Mouse (Mus musculus): ENCODE results near the gene Ptk6. TPM values are rescaled to one million over a fixed set of nuclear protein-coding genes. Genes with fewer than 3 reads are reported as not detected.
A peak's percentile ranks its signal among the peaks of the same experiment; 100 is the strongest.

Gene Ptk6
- total and polyA plus RNA-seq, 2 experiments from 2014 or later, result not detected

GRCm38 (mm10) chr2:181153131-181153530 lies 49.5 kb downstream of the Ptk6 start:
- Histone ChIP-seq H3K36me3 (ENCODE audit: insufficient read depth, low read length) (peaks cover 35% of the 10 kb centered on the region), H3K4me2 (ENCODE audit: low read depth, low read length, poor library complexity, severe bottlenecking) (no peak overlapping the region), H3K9me3 (ENCODE audit: low read length) (no peaks in the 10 kb centered on the region), H3K27ac (ENCODE audit: low read depth, low read length) (no peak overlapping the region), H3K27me3 (ENCODE audit: insufficient read depth, low read length) (no peaks in the 10 kb centered on the region), H3K4me1 (ENCODE audit: insufficient read depth, low read length) (peaks cover 25% of the 10 kb centered on the region), H3K4me3 (ENCODE audit: low read depth, low read length) (no peak overlapping the region), H3K9ac (replicated peaks; ENCODE audit: low read length, poor library complexity, severe bottlenecking) (no peak overlapping the region)
- 87% methylated on average over 1 of the region's 1 CpGs for WGBS
- ATAC-seq (ENCODE audit: low FRiP score) (no peak), DNase-seq (ENCODE audit: low spot score) (no peak)
- TF ChIP-seq CTCF (IDR thresholded peaks at IDR 0.05), result no peak

DNA sequence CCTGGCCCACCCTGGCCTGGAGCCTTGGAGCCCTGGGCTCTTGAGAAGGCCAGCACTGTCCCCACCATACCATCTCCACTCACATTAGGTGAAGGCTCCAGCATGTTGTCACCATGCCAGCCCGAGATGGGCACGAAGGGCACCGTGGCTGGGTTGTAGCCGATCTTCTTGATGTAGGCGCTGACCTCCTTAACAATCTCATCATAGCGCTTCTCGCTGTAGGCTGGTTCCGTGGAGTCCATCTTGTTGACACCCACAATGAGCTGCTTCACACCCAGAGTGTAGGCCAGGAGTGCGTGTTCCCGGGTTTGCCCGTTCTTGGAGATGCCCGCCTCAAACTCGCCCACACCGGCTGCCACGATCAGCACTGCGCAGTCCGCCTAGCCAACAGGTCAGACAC lies 49.9 kb downstream of the Ptk6 start:
- Histone ChIP-seq H3K27ac (ENCODE audit: low read depth, low read length) (no peak overlapping the region), H3K4me2 (ENCODE audit: low read depth, low read length, poor library complexity, severe bottlenecking) (no peak overlapping the region), H3K4me1 (ENCODE audit: insufficient read depth, low read length) (peaks cover 25% of the 10 kb centered on the region), H3K27me3 (ENCODE audit: insufficient read depth, low read length) (no peaks in the 10 kb centered on the region), H3K9ac (replicated peaks; ENCODE audit: low read length, poor library complexity, severe bottlenecking) (no peak overlapping the region), H3K9me3 (ENCODE audit: low read length) (no peaks in the 10 kb centered on the region), H3K4me3 (ENCODE audit: low read depth, low read length) (no peak overlapping the region), H3K36me3 (ENCODE audit: insufficient read depth, low read length) (peaks cover 35% of the 10 kb centered on the region)
- DNase-seq (ENCODE audit: low spot score), result no peak
- 95% methylated on average over 17 of the region's 17 CpGs for WGBS
- no peak for TF ChIP-seq CTCF (IDR thresholded peaks at IDR 0.05)
- no peak for ATAC-seq (ENCODE audit: low FRiP score)

DNA sequence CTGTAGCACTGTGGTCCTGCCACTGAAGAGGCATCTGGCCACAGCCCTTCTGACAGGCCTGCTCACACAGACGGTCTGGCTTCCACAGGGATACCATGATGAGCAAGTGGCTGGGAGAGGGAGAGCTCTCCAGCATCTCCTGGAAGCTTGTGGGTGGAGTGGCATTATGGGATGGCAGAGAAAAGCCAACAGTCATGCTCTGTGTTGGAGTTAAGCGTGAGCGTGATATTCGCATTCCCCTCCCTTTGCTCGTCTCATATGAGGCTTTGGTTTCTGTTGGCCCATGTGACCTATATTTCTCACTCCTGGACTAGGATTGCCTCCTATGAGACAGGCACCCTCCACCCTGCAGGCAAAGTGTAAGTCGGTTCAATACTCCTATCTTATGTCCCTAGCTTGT lies 52.3 kb downstream of the Ptk6 start:
- no peak overlapping the region for H3K27ac ChIP-seq (ENCODE audit: low read depth, low read length)

DNA sequence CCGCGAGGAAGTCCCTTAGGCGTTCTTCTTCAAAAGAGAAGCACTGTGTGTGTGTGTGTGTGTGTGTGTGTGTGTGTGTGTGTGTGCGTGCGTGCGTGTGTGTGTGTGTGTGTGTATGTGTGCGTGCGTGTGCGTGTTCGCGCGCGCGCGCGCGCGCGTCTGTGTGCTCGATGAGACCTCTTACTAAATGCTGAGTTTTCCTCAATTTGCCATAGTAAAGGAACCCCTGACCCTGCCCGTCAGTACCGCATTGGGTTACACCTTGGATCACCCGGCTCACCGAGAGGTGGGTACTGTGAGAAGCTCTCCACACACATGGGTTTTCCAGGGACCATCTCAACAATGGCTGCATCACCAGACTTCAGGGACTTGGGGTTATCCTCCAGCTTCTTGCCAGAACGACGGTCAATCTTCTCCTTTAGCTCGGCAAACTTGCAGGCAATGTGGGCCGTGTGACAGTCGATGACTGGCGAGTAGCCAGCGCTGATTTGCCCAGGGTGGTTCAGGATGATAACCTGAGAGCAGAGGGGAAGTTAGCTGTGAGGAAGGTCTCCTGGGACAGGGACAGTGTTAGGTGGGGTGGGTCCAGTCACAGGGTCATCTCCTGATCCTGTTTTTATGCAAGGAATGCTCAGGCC lies 54.2 kb downstream of the Ptk6 start:
- DNase-seq (ENCODE audit: low spot score) (no peak), ATAC-seq (ENCODE audit: low FRiP score) (no peak)
- no peak overlapping the region for H3K9ac ChIP-seq (replicated peaks; ENCODE audit: low read length, poor library complexity, severe bottlenecking)
- H3K27me3 ChIP-seq (ENCODE audit: insufficient read depth, low read length), result no peaks in the 10 kb centered on the region
- no peak for TF ChIP-seq CTCF (IDR thresholded peaks at IDR 0.05)
- H3K4me1 ChIP-seq (ENCODE audit: insufficient read depth, low read length), result peaks cover 3% of the 10 kb centered on the region; the same call in 1 of the 2 replicates
- no peak overlapping the region for H3K27ac ChIP-seq (ENCODE audit: low read depth, low read length)
- H3K4me2 ChIP-seq (ENCODE audit: low read depth, low read length, poor library complexity, severe bottlenecking), result peak overlapping the region; percentile 51
- no peak overlapping the region for H3K4me3 ChIP-seq (ENCODE audit: low read depth, low read length)
- WGBS, result 20% methylated on average over 31 of the region's 31 CpGs
- H3K36me3 ChIP-seq (ENCODE audit: insufficient read depth, low read length), result peaks cover 39% of the 10 kb centered on the region
- no peaks in the 10 kb centered on the region for H3K9me3 ChIP-seq (ENCODE audit: low read length)

More for the DNA sequence above, 52.3 kb downstream of the Ptk6 start:
- H3K4me3 ChIP-seq (ENCODE audit: low read depth, low read length), result no peak overlapping the region
- 73% methylated on average over 6 of the region's 6 CpGs for WGBS
- TF ChIP-seq CTCF (IDR thresholded peaks at IDR 0.05), result no peak
- H3K9me3 ChIP-seq (ENCODE audit: low read length), result no peaks in the 10 kb centered on the region
- peaks cover 39% of the 10 kb centered on the region for H3K36me3 ChIP-seq (ENCODE audit: insufficient read depth, low read length)
- ATAC-seq (ENCODE audit: low FRiP score), result no peak
- no peak for DNase-seq (ENCODE audit: low spot score)
- no peak overlapping the region for H3K9ac ChIP-seq (replicated peaks; ENCODE audit: low read length, poor library complexity, severe bottlenecking)
- H3K4me2 ChIP-seq (ENCODE audit: low read depth, low read length, poor library complexity, severe bottlenecking), result no peak overlapping the region
- peaks cover 11% of the 10 kb centered on the region for H3K4me1 ChIP-seq (ENCODE audit: insufficient read depth, low read length)
- no peaks in the 10 kb centered on the region for H3K27me3 ChIP-seq (ENCODE audit: insufficient read depth, low read length)

GRCm38 (mm10) chr2:181147546-181148317 lies 54.9 kb downstream of the Ptk6 start:
- Histone ChIP-seq H3K4me2 (ENCODE audit: low read depth, low read length, poor library complexity, severe bottlenecking) (peak overlapping the region; percentile 51), H3K4me3 (ENCODE audit: low read depth, low read length) (peak overlapping the region; percentile 23), H3K27me3 (ENCODE audit: insufficient read depth, low read length) (no peaks in the 10 kb centered on the region), H3K4me1 (ENCODE audit: insufficient read depth, low read length) (peaks cover 3% of the 10 kb centered on the region; the same call in 1 of the 2 replicates), H3K36me3 (ENCODE audit: insufficient read depth, low read length) (peaks cover 33% of the 10 kb centered on the region), H3K27ac (ENCODE audit: low read depth, low read length) (no peak overlapping the region), H3K9me3 (ENCODE audit: low read length) (no peaks in the 10 kb centered on the region), H3K9ac (replicated peaks; ENCODE audit: low read length, poor library complexity, severe bottlenecking) (0 out of 2 replicates have a peak overlapping the region, but pooled peaks have one; percentile 8)
- DNase-seq (ENCODE audit: low spot score) (peak; percentile 61), ATAC-seq (ENCODE audit: low FRiP score) (no peak)
- no peak for TF ChIP-seq CTCF (IDR thresholded peaks at IDR 0.05)
- WGBS, result 6% methylated on average over 52 of the region's 61 CpGs

DNA sequence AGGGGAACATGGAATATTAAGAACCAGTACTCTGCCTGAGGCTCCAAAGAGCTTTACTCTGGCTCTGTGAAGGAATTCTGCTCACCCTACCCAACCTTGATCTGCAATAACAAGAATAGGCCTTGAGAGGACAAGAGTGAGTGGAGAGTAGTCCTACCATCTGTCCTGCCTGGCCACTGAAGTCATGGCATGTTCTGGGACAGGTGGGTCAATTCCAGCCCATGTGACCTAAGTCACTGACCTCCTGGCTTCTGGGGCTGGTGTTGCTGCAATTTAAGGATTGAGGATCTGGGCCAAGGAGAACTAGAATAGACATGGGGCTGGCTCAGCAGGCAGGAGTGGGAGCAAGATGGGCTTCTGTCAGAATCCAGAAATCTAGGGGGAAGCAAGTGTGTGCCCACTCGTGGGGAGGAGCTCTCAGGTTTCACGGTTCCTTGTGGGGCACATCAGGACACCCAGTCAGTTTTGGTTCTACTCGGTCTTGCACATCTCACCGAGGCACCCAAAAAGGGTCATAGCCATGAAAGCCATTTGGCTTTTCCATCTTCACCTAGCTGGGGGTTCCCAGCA lies 55.5 kb downstream of the Ptk6 start:
- no peak overlapping the region for H3K4me2 ChIP-seq (ENCODE audit: low read depth, low read length, poor library complexity, severe bottlenecking)
- no peaks in the 10 kb centered on the region for H3K27me3 ChIP-seq (ENCODE audit: insufficient read depth, low read length)
- no peak for TF ChIP-seq CTCF (IDR thresholded peaks at IDR 0.05)
- no peak overlapping the region for H3K4me3 ChIP-seq (ENCODE audit: low read depth, low read length)
- DNase-seq (ENCODE audit: low spot score) (no peak), ATAC-seq (ENCODE audit: low FRiP score) (no peak)
- peaks cover 29% of the 10 kb centered on the region for H3K36me3 ChIP-seq (ENCODE audit: insufficient read depth, low read length)
- no peak overlapping the region for H3K9ac ChIP-seq (replicated peaks; ENCODE audit: low read length, poor library complexity, severe bottlenecking)
- no peaks in the 10 kb centered on the region for H3K9me3 ChIP-seq (ENCODE audit: low read length)
- H3K27ac ChIP-seq (ENCODE audit: low read depth, low read length), result no peak overlapping the region
- H3K4me1 ChIP-seq (ENCODE audit: insufficient read depth, low read length), result peaks cover 3% of the 10 kb centered on the region; the same call in 1 of the 2 replicates
- WGBS, result 59% methylated on average over 4 of the region's 4 CpGs
